Mouse (Mus musculus): ENCODE data around the gene Ankrd34a. TPM values are rescaled to one million over a fixed set of nuclear protein-coding genes. Genes with fewer than 3 reads are reported as not detected.

Ankrd34a gene
- total RNA-seq, 2 experiments from 2014 or later, result 0.54 to 0.55 TPM

DNA sequence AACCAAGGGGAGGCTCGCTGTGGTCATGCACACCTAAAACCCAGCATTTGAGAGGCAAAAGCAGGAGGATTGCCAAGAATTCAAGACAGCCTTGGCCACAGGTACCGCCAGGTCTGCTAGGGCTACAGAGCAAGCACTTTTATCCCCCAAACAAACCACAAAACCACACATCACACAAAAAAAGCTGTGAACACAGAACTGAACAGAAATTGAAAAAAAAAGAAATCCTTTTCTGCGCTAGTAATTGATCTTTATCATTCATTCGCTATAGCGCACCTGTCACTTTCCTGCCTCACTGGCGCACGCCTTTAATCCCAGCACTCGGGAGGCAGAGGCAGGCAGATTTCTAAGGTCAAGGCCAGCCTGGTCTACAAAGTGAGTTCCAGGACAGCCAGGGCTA, 33.2 kb upstream of the Ankrd34a start:
- peak; percentile 39 for DNase-seq

- peak; percentile 47 for DNase-seq
Observed at GRCm38 (mm10) chr3:96563911-96564632, 32.4 kb upstream of the Ankrd34a start.

- peak; percentile 49 for DNase-seq
Observed at GRCm38 (mm10) chr3:96564633-96565032, 31.8 kb upstream of the Ankrd34a start.

DNA sequence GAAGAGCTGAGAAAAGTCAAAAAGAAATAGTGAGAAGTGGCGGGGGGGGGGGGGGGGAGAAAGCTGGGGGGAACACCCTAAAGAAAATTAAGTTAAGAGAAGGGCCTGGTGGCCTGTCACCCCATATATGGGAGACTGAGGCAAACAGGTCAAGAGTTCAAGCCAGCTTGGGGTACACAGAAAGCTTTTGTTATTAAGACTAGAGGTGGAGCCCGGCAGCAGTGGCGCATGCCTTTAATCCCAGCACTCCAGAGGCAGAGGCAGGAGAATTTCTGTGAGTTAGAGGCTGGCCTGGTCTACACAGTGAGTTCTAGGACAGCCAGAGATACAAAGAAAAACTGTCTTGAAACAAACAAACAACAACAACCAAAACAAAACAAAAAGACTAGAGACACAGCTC, 31.3 kb upstream of the Ankrd34a start:
- DNase-seq, result peak; percentile 3

DNA sequence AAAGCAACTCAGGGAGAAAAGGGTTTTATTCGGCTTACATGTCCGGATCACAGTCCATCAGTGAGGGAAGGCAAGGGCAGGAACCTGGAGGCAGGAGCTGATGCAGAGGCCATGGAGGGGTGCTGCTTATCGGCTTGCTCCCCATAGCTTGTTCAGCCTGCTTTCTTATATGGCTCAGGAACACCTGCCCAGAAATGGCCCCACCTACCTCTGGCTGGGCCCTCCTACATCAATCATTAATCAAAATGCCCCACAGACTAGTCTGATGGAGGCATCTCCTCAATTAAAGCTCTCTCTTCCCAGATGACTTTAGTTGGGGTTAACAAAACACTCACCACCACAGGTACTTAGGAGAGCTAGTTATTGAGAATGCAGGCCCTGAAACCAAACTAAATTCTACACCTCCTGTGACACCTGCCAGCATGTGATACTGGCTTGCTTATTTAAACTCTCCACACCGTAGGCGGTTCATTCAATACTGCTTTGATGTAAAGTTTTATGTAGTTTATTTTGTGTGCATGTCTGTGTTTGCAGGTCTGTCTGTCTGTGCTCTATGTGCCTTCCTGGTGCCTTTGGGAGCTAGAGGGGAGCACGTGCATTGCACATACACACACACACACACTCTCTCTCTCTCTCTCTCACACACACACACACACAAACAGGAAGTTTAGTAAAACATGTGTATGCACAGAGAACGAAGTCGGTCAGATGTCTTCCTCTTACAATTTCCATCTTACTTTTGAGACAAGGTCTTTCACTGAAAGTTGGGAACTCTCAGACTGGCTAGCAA, 29.6 kb upstream of the Ankrd34a start:
- DNase-seq, result peak; percentile 9

GRCm38 (mm10) chr3:96568605-96569004, 27.8 kb upstream of the Ankrd34a start:
- DNase-seq, result peak; percentile 9

DNA sequence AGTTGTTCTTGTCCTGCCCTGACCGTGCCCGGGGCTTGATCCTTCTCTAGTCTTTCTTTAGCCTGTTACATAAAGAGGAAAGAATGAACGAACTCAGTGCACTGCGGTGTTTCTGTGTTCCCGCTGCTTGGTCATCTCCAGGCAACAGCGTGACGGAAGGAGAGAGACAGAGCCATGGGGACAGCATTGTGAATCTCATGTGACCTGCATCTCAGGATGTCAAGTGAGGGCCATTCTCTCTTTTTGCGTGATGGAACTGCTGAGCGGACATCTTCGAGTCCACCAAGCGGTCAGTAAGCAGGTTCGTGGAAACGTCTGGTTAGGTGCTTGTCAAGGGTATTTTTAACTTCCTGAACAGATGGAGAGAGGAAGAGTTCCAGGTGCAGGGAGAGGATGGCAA, 26.9 kb upstream of the Ankrd34a start:
- DNase-seq, result peak; percentile 4

DNA sequence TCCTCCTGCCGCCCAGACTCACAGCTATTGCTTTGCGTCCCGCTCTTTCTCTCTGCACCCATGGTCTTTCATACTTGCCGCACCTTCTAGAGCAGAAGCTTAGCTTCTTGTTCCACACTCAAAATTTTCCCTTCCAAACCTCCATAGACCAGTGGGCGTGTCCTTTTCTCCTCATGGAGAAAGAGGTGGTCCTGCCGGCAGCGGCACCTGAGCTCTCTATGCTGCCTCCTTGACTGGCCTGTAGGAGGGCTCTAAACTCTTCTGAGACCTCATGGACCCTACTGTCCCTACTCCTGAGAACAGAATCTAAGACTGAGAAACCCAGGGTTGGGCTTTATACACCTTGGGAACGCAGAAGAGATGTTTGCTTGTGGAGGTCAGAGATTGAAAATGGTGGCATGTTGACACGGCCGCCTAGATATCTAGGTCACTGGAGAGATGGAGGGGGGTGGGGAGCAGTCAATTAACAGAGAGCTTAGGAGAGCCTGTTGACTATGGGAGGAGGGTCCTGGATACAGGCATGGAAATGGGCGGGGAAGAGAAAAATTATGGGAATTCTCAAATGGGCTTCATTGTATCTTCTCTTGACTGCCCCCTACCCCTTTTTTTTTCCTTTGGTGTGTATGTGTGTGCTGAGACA, 26.4 kb upstream of the Ankrd34a start:
- DNase-seq, result no peak

DNA sequence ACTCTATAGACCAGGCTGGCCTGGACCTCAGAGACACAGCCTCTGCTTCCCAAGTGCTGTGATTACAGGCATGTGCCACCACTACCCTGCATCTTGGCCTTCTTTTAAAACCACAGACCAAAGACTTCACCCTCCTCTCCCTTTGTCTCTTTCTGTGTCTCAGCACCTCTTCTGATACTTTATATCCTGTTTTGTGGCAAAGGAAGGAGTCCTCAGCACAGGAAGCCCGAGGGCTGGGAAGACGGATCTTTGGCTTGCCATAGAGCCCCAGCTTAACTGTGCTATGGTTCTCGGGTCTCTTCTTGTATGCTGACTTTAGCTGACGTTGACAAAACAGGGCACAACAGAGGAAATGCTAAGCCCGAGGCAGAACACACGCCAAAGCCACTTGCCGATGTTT, 25.8 kb upstream of the Ankrd34a start:
- DNase-seq, result no peak

- no peak for DNase-seq
Observed at GRCm38 (mm10) chr3:96571336-96571735, 25.1 kb upstream of the Ankrd34a start.

- peak; percentile 78 for DNase-seq
Observed at GRCm38 (mm10) chr3:96571896-96572698, 24.3 kb upstream of the Ankrd34a start.

DNA sequence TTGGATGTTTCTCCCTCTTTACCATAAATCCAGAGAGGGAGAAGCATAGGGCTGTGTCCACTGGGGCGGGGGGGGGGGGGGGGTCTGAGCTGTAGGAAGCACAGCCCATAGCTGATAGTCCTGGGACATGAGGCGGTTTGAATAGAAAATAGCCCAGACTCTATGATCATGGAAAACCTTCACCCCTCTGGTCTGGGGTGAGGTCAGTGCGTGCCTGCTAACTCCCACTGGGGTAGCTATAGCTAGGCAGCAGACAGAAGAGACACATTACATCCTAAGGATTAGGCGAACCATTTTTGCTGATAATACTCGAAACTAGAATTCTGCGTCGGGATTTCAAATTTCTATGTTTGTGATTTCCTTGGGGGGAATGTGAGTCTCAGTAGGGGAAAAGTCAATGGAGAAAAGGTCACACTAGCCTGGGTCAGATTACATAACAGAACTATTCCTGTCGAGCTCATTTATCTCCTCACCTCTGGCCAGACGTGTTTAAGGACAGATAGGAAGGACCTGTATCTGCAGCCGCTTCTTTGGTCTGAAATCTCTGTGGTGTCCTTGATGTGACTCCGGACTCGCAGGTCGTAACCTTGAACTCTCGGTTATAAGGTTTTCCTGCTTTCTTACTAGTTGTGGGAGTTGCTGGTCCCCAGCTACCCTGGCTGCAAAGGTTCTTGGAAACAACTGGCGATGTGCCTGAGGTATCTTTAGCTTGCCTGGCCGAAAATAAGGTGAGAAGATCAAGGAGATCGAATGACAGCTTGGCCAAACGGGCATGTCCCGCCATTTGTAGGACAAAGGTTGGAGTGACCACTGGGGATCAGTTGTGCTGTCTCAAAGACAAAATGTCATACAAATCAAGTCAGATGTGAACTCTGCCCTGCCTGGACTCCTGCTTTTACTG, 22.6 kb upstream of the Ankrd34a start:
- DNase-seq, result peak; percentile 72

DNA sequence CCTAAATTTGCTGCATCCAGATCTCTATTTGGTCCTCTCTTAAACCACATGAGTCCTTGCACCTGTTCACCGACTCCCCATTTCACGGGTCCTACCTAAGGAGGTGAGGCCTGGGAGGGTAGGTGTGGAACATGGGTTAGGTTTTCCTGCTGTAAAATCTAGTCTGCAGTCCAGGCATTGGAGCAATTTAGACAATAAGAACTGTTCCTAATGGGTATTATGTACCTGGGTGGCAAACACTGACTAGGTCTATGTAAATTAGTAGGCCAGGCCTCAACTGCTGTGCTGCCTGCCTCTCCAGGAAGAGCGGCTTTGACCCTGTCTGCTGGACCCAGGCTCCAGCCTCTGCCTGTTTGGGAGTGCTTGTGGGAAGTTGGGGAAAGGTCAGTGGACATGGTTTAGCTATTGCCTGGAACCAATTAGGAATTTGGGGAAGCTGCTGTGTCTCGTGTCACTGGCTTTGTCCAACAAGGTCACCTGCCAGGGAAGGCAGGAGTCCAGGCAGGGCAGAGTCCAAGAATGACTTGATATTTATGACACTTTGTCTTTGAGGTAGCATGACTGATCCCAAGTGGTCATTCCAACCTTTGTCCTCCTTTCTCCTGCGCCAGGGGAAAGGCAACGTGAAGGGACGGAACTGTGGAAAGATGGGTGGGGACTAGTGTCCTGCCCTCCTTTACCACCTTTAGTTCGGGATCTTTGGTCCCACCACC, 21.0 kb upstream of the Ankrd34a start:
- peak; percentile 83 for DNase-seq

- peak; percentile 85 for DNase-seq
Observed at GRCm38 (mm10) chr3:96576005-96576658, 20.3 kb upstream of the Ankrd34a start.

DNA sequence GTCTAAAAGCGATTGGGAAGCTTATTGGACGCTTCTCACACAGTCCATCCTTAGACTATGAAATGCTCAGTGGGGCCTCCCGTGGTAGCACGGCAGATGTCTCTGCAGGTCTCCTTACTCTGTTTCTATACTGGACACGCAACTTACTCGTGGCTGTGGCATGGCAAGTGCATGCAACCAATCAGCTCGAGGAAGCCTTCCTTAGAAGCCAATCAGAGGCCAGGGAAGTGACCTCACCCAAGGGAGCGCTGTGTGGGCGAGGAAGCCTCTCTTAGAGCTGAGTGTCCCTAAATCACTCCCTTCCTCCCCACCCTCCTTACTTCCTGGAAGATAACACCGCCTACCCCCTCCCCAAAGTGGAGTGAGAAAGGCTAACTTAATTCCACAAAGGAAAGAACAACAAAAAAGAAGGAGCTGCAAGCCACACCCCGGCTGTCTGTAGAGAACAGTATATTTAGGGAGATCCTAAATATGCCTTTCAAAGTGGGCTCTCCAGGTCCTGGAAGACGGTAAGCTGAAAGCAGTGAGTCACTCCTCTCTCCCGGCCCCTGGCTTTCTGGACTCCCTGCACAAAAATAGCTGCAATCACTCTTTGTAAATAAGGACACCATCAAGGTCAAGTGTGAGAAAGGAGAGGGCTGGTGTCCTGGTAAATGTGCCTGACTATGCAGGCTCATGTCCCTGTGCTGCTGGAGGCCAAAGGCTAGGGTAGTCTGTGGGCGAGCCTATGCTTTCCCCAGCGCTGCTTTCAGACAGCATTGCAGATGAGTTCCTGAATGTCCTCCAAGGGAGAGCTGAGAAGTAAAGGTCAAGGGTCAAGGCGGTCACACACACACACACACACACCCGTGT, 19.5 kb upstream of the Ankrd34a start, which contains the start of gene Gm16253:
Gene Gm16253, plus strand, starts transcription at position 295 of the 852 bp plus-strand sequence.
- peak; percentile 92 for DNase-seq

DNA sequence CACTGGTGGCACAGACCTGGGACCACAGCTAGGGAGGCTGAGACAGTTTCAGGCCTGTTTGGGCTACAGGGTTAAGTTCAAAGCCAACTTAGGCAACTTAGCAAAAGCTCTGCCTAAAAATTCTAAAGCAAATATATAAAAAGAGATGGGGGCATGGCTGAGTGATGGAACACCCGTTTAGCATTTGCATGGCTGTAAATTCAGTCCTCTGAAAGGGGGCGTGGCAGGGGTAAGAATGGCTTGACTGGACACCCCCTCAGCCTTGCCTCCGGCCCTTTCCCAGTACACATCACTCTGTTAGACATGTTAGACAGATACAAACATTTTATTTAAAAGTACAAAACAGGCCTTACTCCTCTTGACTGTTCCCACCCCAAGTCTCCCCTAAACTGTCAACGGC, 18.9 kb upstream of the Ankrd34a start:
- no peak for DNase-seq

DNA sequence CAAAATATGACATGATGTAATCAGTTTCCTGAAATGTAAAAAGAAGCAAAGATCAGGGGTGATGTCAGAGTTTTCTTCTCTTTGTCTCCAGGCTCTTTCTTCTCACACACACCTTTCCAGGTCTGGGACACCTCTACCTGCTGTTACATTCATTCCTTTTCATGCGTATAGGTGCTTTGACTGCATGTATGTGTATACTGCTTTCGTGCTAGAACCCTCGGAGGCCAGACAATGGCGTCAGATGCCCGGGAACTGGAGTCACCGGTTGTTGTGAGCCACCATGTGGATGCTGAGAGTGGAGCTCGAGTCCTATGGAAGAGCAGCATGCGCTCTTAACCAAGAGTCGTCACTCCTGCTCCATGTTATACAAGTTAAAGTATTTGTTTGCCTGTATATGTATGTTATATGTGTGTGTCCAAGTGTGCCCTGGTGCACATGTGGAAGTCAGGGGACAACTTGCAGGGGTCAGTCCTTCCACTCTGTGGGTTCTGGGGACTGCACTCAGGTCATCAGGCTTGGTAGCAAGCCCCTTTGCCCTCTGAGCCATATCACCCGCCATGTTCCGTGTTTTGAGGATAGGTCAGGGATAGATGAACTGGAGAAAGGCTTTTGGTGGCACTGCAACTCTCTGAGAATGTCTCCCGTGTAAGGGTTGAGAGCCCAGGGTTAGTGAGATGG, 17.7 kb upstream of the Ankrd34a start:
- no peak for DNase-seq

GRCm38 (mm10) chr3:96579239-96579750, 17.1 kb upstream of the Ankrd34a start:
- no peak for DNase-seq

Data from adrenal gland, postnatal 10 days (tissue).